Mouse (Mus musculus) stomach, embryonic 16.5 days (tissue): ENCODE measurements at regions not wholly inside any gene's neighbourhood (a gene's known extent, or its start where the extent isn't known, plus 50 kb on each side); places are given as distances from the start of the nearest gene placed in this dataset.

Source experiments
- ATAC-seq: fragments of 200-750 bp; cut with Nextera tagmentation; 2 replicates; pipeline ENCODE4 v1.8.0; 2017; ENCODE audit warnings: moderate number of reproducible peaks, moderate TSS enrichment; ENCODE audit not compliant: insufficient read depth, low FRiP score
- H3K27ac ChIP-seq: fragments of 300-500 bp; sonication (generic); 2 replicates; pipeline ENCODE4 v1.5.1; 2014; ENCODE audit warnings: low read length
- H3K27me3 ChIP-seq: fragments of 300-500 bp; sonication (generic); 2 replicates; pipeline ENCODE4 v1.6.1; 2014; ENCODE audit warnings: low read length, control low read depth, mixed read lengths; ENCODE audit not compliant: control insufficient read depth, insufficient read depth
- H3K36me3 ChIP-seq: fragments of 300-500 bp; sonication (generic); 2 replicates; pipeline ENCODE4 v1.6.1; 2014; ENCODE audit warnings: low read length; ENCODE audit not compliant: control insufficient read depth, insufficient read depth
- H3K4me1 ChIP-seq: fragments of 300-500 bp; sonication (generic); 2 replicates; pipeline ENCODE4 v1.6.1; 2014; ENCODE audit warnings: low read length, control low read depth, mixed read lengths; ENCODE audit not compliant: control insufficient read depth, insufficient read depth
- H3K4me2 ChIP-seq: fragments of 300-500 bp; sonication (generic); 2 replicates; pipeline ENCODE4 v1.6.1; 2014; ENCODE audit warnings: low read depth, low read length, mixed read lengths
- H3K4me3 ChIP-seq: fragments of 300-500 bp; sonication (generic); replicated peaks from 2 replicates; pipeline ENCODE4 v1.5.1; 2014; ENCODE audit warnings: mild to moderate bottlenecking, low read length
- H3K9ac ChIP-seq: fragments of 300-500 bp; sonication (generic); 2 replicates; pipeline ENCODE4 v1.6.1; 2014; ENCODE audit warnings: low read length
- H3K9me3 ChIP-seq: fragments of 300-500 bp; sonication (generic); replicated peaks from 2 replicates; pipeline ENCODE4 v1.6.1; 2016; ENCODE audit warnings: low read length, control low read depth; ENCODE audit not compliant: control insufficient read depth
- WGBS: fragments of 180-500 bp; shearing (Covaris S2); extraction: QIAGEN DNeasy Blood & Tissue Kit; methylation state at CpG from one replicate; pipeline ENCODE4 v1.1.7; 2014; 5-methylcytosine and 5-hydroxymethylcytosine counted together

DNA sequence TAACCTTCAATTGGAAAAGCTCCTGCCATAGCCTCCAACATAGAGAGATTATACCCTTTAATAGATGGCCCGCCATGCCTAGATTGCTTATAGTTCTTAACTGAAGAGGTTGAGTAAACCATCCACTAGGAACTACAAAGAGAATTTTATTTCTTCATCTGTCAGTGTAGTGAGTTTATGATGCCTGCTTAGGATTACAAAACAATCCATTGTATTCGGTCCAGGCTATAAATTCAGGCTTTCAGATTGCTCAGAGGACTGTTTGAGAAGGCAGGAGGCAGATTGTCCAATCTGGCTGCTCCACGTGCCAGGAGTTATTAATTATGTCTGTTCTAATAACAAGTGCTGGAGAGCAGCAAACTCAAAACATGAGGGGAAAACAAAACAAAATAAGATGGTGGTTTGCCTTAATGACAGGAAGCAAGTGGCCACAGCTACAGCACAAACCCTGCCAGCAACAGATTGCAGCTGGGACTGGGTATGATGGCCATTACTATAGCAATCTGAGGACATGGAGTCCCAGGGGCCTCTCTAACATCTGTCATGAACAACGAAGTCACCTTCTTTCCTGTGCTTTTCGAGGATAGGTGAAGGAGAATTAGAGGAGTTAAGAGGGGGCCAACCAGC, 154.4 kb upstream of the Bcl6 start:
- no peaks in the 10 kb centered on the region for H3K27me3 ChIP-seq
- H3K4me3 ChIP-seq: no peak overlapping the region
- no peak overlapping the region for H3K4me2 ChIP-seq
- ATAC-seq: no peak
- no peak overlapping the region for H3K9ac ChIP-seq
- no peak overlapping the region for H3K27ac ChIP-seq
- H3K4me1 ChIP-seq: no peaks in the 10 kb centered on the region
- no peaks in the 10 kb centered on the region for H3K9me3 ChIP-seq
- WGBS: 46% methylated on average over 5 of the region's 5 CpGs
- no peaks in the 10 kb centered on the region for H3K36me3 ChIP-seq

DNA sequence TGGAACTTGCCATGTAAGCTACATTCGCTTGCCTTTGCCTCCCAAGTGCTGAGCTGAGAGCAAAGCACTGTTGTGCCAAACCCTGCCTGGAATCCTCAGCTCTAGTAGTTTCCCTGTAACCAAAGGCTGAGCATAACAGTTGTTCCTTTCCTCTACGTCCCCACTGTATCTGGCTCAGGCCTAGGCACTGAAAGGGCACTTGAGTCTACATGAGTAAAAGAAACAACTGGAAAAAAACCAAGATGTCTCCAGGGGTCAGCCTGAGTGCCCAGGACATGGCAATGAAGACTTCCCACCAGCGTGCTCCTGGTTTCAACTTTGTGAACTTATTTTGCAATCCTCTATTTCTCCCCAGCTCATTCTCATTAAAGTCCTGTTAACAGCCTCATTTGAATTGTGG, 150.5 kb upstream of the Bcl6 start:
- H3K9ac ChIP-seq: no peak overlapping the region
- WGBS: 90% methylated on average over 3 of the region's 3 CpGs
- no peak overlapping the region for H3K27ac ChIP-seq
- H3K27me3 ChIP-seq: no peaks in the 10 kb centered on the region
- no peaks in the 10 kb centered on the region for H3K4me1 ChIP-seq
- no peak for ATAC-seq
- H3K4me2 ChIP-seq: no peak overlapping the region
- no peaks in the 10 kb centered on the region for H3K9me3 ChIP-seq
- H3K36me3 ChIP-seq: no peaks in the 10 kb centered on the region
- no peak overlapping the region for H3K4me3 ChIP-seq

DNA sequence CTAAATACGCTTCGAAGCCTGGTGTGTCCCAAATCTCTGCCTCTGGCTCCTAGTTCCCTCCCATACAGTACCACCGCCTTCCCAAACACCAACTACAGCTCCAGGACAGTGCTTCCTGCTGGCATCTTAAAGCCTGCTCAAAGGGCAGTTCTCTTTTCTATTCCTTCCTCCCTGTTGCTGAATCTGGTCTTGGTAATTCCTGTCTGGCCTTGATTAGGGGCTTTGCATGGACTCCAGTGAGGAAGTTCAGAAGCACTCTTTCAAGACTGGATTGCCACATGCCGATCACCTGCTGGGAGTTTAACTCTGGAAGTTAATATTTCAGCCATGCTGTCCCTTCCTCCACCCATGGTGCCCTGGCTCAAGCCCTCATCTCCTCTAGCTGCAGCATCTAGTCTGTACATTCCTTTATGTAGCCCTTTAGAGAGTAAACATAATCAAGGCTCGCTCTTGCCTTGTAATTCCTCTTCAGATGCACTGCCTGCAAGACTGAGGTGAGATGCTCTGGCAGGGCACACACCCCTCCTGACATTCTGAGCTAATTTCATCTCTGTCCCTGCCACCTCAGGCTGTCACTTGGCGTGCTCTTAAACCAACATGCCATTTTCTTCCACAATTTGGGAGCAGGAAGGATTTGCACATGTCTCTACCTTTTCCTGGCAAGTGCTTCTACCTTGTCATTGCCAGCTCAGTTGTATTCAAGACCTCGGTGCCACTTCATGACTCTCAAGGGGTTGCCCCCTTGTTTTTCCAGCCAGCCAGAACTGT, 148.8 kb upstream of the Bcl6 start:
- no peaks in the 10 kb centered on the region for H3K36me3 ChIP-seq
- H3K4me3 ChIP-seq: no peak overlapping the region
- WGBS: 86% methylated on average over 7 of the region's 7 CpGs
- no peaks in the 10 kb centered on the region for H3K9me3 ChIP-seq
- no peaks in the 10 kb centered on the region for H3K27me3 ChIP-seq
- no peak overlapping the region for H3K4me2 ChIP-seq
- ATAC-seq: no peak
- H3K4me1 ChIP-seq: no peaks in the 10 kb centered on the region
- no peak overlapping the region for H3K9ac ChIP-seq
- H3K27ac ChIP-seq: no peak overlapping the region

DNA sequence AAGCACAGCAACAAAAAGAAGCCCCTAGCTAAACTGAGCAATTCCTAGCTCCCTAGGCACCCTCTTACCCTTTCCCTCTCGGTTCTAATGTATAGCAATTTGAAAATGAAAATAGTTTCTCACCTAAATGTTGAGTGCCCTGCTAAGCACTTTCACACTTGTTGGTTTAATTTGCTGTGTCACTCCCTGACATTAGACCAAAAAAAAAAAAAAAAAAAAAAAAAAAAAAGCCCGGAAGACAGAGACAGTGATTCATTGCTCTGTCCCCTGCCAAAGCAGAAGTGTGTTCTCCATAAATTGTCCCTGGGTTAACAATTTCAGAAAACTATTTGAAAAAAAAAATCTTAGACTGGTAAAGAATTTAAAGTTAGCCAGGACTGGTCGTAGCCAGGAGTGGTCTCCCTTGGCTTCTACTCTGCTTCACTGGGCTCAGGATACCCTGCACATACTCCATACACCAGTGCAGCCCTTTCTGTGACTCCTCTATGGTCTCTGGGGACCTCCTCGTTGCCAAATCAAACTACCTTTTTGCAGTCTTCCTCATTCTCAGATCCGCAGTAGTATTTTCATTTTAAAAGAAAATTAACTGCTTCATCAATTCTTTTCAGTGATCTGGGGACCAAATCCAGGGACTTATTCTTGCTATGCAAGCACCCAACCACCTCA, 148.0 kb upstream of the Bcl6 start:
- Histone ChIP-seq H3K4me2 (no peak overlapping the region), H3K4me3 (no peak overlapping the region), H3K9ac (no peak overlapping the region), H3K4me1 (no peaks in the 10 kb centered on the region), H3K36me3 (no peaks in the 10 kb centered on the region), H3K27me3 (no peaks in the 10 kb centered on the region), H3K27ac (no peak overlapping the region), H3K9me3 (no peaks in the 10 kb centered on the region)
- WGBS: 70% methylated on average over 5 of the region's 5 CpGs
- ATAC-seq: no peak

DNA sequence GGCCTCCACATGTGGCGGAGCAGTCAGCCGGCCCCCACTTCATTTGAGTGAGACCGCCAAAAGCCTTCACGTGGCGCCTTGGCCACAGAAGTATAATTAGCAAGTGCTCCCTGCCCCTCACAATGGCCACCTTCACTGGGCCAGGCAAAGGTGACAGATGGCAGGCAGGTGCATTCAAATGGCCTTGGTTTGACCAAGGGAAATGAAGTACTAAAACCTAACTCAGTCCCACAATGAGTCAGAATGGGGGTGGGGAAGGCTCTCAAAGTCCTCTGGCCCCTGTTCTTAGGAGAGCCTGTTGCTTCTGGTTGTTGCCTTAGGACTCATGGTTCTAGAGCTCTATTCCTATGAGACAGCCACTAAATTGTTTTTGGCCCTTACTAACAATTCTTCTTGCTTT, 147.2 kb upstream of the Bcl6 start:
- no peak for ATAC-seq
- H3K27ac ChIP-seq: no peak overlapping the region
- no peaks in the 10 kb centered on the region for H3K36me3 ChIP-seq
- no peaks in the 10 kb centered on the region for H3K9me3 ChIP-seq
- H3K4me1 ChIP-seq: no peaks in the 10 kb centered on the region
- H3K9ac ChIP-seq: no peak overlapping the region
- H3K4me2 ChIP-seq: no peak overlapping the region
- no peak overlapping the region for H3K4me3 ChIP-seq
- 91% methylated on average over 5 of the region's 5 CpGs for WGBS
- H3K27me3 ChIP-seq: no peaks in the 10 kb centered on the region

DNA sequence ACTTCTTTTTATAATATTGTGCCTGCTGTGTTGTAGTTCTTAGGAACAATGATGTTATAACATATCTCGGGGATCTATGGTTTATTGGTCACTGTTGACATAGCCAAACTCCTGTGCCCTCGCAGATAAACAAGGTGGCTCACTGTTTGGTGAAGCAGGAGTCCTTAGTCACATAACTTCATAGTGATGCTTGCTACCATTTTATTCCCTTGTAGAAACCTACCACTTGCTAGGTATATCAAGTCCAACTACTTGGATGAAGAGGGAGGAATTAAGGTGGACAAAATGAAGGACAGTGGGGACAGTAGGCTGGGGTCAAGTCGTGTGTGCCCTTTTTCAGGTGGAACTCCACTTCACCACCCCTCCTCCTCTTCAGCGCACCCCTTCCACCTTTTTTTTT, 146.7 kb upstream of the Bcl6 start:
- H3K27ac ChIP-seq: no peak overlapping the region
- no peaks in the 10 kb centered on the region for H3K9me3 ChIP-seq
- 91% methylated on average over 4 of the region's 4 CpGs for WGBS
- no peak for ATAC-seq
- no peak overlapping the region for H3K4me2 ChIP-seq
- no peak overlapping the region for H3K9ac ChIP-seq
- no peaks in the 10 kb centered on the region for H3K4me1 ChIP-seq
- H3K27me3 ChIP-seq: no peaks in the 10 kb centered on the region
- H3K4me3 ChIP-seq: no peak overlapping the region
- H3K36me3 ChIP-seq: no peaks in the 10 kb centered on the region

DNA sequence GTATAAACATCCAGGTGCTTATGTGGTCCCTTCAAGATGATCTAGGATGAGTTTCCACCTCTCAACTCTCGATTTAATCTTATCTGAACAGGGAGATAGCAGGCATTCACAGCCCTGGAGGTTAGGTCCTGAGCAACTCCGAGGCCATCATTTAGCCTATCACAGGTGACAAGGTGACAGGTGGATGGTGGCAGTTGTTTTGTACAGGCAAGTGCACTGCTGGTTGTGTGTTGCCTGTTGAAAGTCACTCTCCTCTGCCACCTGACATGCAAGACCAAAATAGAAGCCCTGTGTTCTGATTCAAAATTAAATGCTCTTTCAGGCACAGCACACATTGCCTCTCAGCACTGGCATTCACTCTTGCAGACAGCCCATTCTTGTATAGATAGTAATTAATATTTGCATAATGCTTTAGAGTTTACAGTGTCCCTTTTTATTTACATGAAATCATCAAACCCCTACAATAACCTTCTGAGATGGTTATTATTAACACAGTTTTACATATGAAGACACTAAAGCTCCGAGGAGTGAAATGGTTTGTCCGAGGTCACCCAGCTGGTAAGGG, 145.9 kb upstream of the Bcl6 start:
- Histone ChIP-seq H3K9me3 (no peaks in the 10 kb centered on the region), H3K4me2 (no peak overlapping the region), H3K4me1 (no peaks in the 10 kb centered on the region), H3K4me3 (no peak overlapping the region), H3K27me3 (no peaks in the 10 kb centered on the region), H3K9ac (no peak overlapping the region), H3K27ac (no peak overlapping the region), H3K36me3 (no peaks in the 10 kb centered on the region)
- 67% methylated on average over 4 of the region's 4 CpGs for WGBS
- no peak for ATAC-seq

DNA sequence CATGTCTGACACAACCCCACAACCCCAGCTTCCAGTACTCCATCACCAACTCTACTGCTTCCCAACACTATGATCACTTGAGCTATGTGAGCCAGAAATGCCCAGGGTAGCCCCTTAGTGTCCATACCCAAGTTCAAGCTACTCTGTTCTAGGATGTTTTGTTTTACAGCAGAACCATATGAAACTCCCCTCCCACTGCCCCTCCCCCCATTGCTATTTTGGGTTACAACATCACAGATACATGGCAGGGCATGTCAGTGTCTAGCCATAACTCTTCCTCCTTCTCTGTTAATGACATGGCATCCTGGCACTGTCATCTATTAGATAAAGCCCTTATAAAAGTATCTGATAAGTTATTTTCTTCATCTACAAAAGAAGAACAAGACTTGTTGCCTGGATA, 142.0 kb upstream of the Bcl6 start:
- Histone ChIP-seq H3K36me3 (no peaks in the 10 kb centered on the region), H3K4me3 (no peak overlapping the region), H3K9me3 (no peaks in the 10 kb centered on the region), H3K4me2 (no peak overlapping the region), H3K27ac (no peak overlapping the region), H3K9ac (no peak overlapping the region), H3K27me3 (no peaks in the 10 kb centered on the region), H3K4me1 (no peaks in the 10 kb centered on the region)
- no peak for ATAC-seq

DNA sequence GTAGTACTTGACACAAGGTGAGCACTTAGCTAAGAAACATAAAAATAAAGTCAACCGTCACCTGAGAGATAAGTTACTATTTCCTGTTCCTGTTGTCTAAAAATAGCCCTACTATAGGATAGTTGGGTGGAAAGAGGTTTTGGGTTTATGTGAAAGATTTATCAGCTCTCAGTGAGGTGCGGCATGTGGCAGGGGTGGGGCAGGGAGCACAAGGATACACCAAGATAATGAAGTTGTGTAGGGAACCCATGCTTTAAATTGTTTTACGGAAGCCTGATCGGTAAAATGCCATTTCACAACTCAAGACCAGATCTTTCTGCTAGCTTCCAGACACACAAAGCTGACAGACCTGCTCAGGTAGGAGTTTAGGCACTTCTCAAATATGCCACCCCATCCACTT, 141.0 kb upstream of the Bcl6 start:
- WGBS: 72% methylated on average over 4 of the region's 4 CpGs
- H3K27ac ChIP-seq: no peak overlapping the region
- no peak overlapping the region for H3K9ac ChIP-seq
- no peaks in the 10 kb centered on the region for H3K36me3 ChIP-seq
- H3K9me3 ChIP-seq: no peaks in the 10 kb centered on the region
- no peaks in the 10 kb centered on the region for H3K27me3 ChIP-seq
- no peaks in the 10 kb centered on the region for H3K4me1 ChIP-seq
- ATAC-seq: no peak
- no peak overlapping the region for H3K4me3 ChIP-seq
- no peak overlapping the region for H3K4me2 ChIP-seq
